Mouse (Mus musculus) stomach, postnatal 0 days (tissue): ENCODE data around the gene Eef2k.

Experiments
- CTCF ChIP-seq: IDR thresholded peaks from 2 replicates; pipeline ENCODE4 v1.5.1; 2016; ENCODE audit warnings: antibody characterized with exemption, low read depth, mild to moderate bottlenecking, moderate library complexity
- EP300 ChIP-seq: optimal IDR thresholded peaks from 2 replicates; pipeline ENCODE3; 2016; ENCODE audit warnings: antibody characterized with exemption

- TF ChIP-seq CTCF (no peak), EP300 (no peak)
Measured at GRCm38 (mm10) chr7:120861488-120862047, 18.9 kb downstream of the Eef2k start.
